Mouse (Mus musculus) olfactory bulb, adult 2 months (tissue): Measurements from ENCODE around the gene Nxn.

ENCODE experiments used
- CTCF ChIP-seq: fragments of 200-500 bp; IDR thresholded peaks from 2 replicates; pipeline ENCODE4 v1.5.1; 2012; ENCODE audit warnings: low read depth, mild to moderate bottlenecking, low read length, moderate library complexity; ENCODE audit not compliant: insufficient read depth
- POLR2A ChIP-seq: fragments of 200-500 bp; IDR thresholded peaks from 2 replicates; pipeline ENCODE4 v1.6.1; 2012; ENCODE audit warnings: mild to moderate bottlenecking, low read depth, low read length, moderate library complexity; ENCODE audit not compliant: insufficient read depth

DNA sequence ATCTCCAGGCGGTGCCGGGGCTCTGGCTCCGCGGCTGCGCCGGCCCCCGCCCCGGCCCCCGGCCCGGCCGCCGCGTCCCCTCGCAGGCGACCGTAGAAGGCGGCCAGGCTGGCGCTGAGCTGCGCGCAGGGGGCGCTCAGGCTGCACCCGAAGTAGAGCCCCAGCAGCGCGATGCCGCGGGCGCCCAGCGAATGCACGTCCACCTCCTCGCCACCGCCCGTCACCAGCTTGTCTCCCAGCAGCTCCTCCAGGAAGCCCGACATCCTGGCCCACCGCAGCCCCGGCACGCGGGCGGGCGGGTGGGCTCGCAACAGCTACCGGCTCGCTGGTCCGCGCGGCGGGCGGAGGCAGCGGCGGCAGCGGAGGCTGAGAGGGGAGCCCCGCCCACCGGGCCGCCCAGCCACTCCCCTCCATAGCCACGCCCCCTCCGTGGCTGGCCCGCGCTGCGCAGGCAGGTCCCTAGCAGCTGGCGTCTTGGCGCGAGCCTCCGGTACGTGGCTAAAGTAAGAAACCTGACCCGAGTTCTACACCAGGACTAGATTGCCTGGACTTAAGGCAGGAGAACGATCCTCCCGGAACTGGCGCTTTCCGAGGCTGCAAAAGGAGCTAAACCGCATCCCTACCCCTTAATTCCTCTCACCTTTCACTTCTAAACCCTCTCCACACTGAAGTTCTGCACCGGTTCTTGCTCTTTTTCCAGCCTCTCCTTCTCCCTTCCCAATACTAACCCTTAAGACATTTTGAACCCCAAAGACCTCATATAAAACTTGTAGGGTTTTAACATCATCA is at the start of gene Nxn:
- TF ChIP-seq CTCF (no peak), POLR2A (no peak)
